Mouse (Mus musculus) layer of hippocampus, adult 9-10 months (tissue): ENCODE measurements at regions not wholly inside any gene's neighbourhood (a gene's known extent, or its start where the extent isn't known, plus 50 kb on each side); places are given as distances from the start of the nearest gene placed in this dataset.

ENCODE experiments used
- DNase-seq: peaks from one replicate; pipeline ENCODE4 v3.0.0; 2022; ENCODE audit warnings: low spot score

GRCm38 (mm10) chr10:38516636-38517035 is 304.9 kb downstream of the Rfpl4b start:
- DNase-seq: no peak
